Mouse (Mus musculus): ENCODE data around the gene Scd4. TPM values are rescaled to one million over a fixed set of nuclear protein-coding genes. Genes with fewer than 3 reads are reported as not detected.

The Scd4 gene
- polyA plus RNA-seq, 1 experiment from 2014 or later, result 0.04 TPM

DNA sequence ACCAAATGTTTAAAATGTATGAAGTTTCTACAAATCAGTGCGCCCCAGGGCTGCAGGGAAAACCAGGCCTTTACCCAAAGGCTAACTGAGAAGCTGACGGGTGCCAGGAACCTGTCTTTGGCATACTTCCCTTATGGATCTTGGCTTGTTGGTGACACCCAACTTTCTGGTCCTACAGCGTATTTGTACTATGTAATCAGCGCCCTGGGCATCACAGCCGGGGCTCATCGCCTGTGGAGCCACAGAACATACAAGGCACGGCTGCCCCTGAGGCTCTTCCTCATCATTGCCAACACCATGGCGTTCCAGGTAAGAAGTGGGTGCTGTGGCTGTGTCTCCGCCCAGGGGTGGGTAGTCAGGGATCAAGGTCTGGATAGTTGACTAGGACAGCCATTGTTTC, 35.0 kb upstream of the Scd4 start:
- H3K36me3 ChIP-seq (ENCODE audit: control insufficient read depth, insufficient read depth), result peaks cover 53% of the 10 kb centered on the region
- no peak for ATAC-seq
- peak overlapping the region; percentile 54 for H3K4me3 ChIP-seq (ENCODE audit: low read depth, low read length)
- WGBS, result 30% methylated on average over 9 of the region's 9 CpGs
- 0 out of 2 replicates have a peak, but pooled peaks cover 21% of the 10 kb centered on the region for H3K4me1 ChIP-seq (replicated peaks; ENCODE audit: control insufficient read depth, insufficient read depth, low read length)
- H3K9ac ChIP-seq (ENCODE audit: low read depth, low read length), result no peak overlapping the region
- no peak for TF ChIP-seq CTCF (IDR thresholded peaks at IDR 0.05; ENCODE audit: low read depth)
- no peaks in the 10 kb centered on the region for H3K9me3 ChIP-seq (ENCODE audit: control insufficient read depth)
- H3K4me2 ChIP-seq (replicated peaks; ENCODE audit: low read depth), result peak overlapping the region; percentile 87
- no peaks in the 10 kb centered on the region for H3K27me3 ChIP-seq (replicated peaks; ENCODE audit: control insufficient read depth, insufficient read depth, low read length)
- peak overlapping the region; percentile 87 for H3K27ac ChIP-seq (ENCODE audit: low read depth, low read length)

DNA sequence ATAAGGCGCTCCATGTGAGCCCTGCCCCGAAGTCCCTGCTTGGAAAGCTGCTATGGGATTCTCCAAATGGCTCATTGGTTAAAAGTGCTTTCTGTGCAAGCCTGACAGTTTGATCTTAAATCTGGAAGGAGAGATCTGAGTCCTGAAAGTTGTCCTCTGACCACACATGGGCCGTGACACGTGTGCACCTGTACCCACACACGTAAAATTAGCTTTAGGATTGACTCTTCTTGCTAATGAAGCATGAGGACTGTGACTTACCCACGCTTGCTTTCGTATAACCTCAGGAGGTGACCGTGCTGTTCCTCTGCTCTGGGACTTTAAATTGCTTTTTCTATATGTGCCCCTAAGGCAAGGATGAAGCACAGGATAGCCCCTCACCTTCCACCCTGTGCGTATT, 33.8 kb upstream of the Scd4 start:
- Histone ChIP-seq H3K36me3 (ENCODE audit: control insufficient read depth, insufficient read depth) (peaks cover 64% of the 10 kb centered on the region), H3K9me3 (ENCODE audit: control insufficient read depth) (no peaks in the 10 kb centered on the region), H3K9ac (ENCODE audit: low read depth, low read length) (peak overlapping the region; percentile 11; the same call in 1 of the 2 replicates), H3K27me3 (replicated peaks; ENCODE audit: control insufficient read depth, insufficient read depth, low read length) (no peaks in the 10 kb centered on the region), H3K4me2 (replicated peaks; ENCODE audit: low read depth) (peak overlapping the region; percentile 87), H3K4me1 (replicated peaks; ENCODE audit: control insufficient read depth, insufficient read depth, low read length) (0 out of 2 replicates have a peak, but pooled peaks cover 20% of the 10 kb centered on the region), H3K4me3 (ENCODE audit: low read depth, low read length) (peak overlapping the region; percentile 54; the same call in 1 of the 2 replicates), H3K27ac (ENCODE audit: low read depth, low read length) (peak overlapping the region; percentile 57; the same call in 1 of the 2 replicates)
- WGBS, result 51% methylated on average over 9 of the region's 9 CpGs
- no peak for ATAC-seq
- TF ChIP-seq CTCF (IDR thresholded peaks at IDR 0.05; ENCODE audit: low read depth), result no peak

DNA sequence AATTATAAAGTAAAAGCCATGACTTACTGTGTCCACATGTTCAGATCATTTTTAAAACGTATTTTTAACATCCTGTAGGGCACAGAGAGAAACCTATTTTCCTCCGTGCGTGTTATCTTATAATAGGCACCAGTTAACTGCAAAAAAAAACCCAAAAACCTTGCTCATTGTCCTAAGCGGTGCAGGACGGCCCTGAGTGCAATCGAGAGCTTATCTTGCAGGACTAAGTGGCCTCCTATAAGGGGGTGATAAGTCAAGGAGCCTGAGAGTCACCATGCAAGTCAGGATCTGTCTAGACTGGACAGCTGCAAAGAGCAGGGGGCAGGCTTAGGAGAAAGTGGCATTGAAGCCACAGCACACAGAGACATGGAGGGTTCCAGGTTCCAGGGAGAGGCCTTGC, 33.0 kb upstream of the Scd4 start:
- no peak overlapping the region for H3K9ac ChIP-seq (ENCODE audit: low read depth, low read length)
- no peaks in the 10 kb centered on the region for H3K27me3 ChIP-seq (replicated peaks; ENCODE audit: control insufficient read depth, insufficient read depth, low read length)
- 0 out of 2 replicates have a peak, but pooled peaks cover 20% of the 10 kb centered on the region for H3K4me1 ChIP-seq (replicated peaks; ENCODE audit: control insufficient read depth, insufficient read depth, low read length)
- peak overlapping the region; percentile 41 for H3K27ac ChIP-seq (ENCODE audit: low read depth, low read length)
- WGBS, result 27% methylated on average over 6 of the region's 6 CpGs
- H3K36me3 ChIP-seq (ENCODE audit: control insufficient read depth, insufficient read depth), result peaks cover 73% of the 10 kb centered on the region
- no peak for ATAC-seq
- H3K9me3 ChIP-seq (ENCODE audit: control insufficient read depth), result no peaks in the 10 kb centered on the region
- no peak for TF ChIP-seq CTCF (IDR thresholded peaks at IDR 0.05; ENCODE audit: low read depth)
- peak overlapping the region; percentile 5; the same call in 1 of the 2 replicates for H3K4me3 ChIP-seq (ENCODE audit: low read depth, low read length)
- peak overlapping the region; percentile 87 for H3K4me2 ChIP-seq (replicated peaks; ENCODE audit: low read depth)

DNA sequence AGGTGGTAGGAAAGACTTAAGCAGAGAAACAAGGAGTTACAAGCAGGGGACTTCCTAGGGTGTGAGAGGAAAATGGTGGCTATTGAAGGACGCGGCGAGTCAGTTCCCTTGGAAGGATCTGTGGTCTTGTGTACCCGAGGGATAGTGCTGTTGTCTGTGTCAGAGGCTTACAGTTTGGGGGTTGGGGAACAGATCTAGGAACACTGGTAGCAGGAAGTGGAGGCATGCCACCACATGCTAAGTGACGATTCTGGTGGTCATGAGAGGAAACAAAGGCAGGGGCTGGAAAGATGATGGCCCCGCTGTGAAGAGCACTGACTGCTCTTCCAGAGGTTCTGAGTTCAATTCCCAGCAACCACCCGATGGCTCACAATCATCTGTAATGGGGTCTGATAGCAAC, 32.4 kb upstream of the Scd4 start:
- no peak overlapping the region for H3K9ac ChIP-seq (ENCODE audit: low read depth, low read length)
- H3K4me1 ChIP-seq (replicated peaks; ENCODE audit: control insufficient read depth, insufficient read depth, low read length), result 0 out of 2 replicates have a peak, but pooled peaks cover 14% of the 10 kb centered on the region
- peak overlapping the region; percentile 87 for H3K4me2 ChIP-seq (replicated peaks; ENCODE audit: low read depth)
- H3K4me3 ChIP-seq (ENCODE audit: low read depth, low read length), result 0 out of 2 replicates have a peak overlapping the region, but pooled peaks have one; percentile 5
- 49% methylated on average over 7 of the region's 7 CpGs for WGBS
- ATAC-seq, result no peak
- H3K27ac ChIP-seq (ENCODE audit: low read depth, low read length), result peak overlapping the region; percentile 41; the same call in 1 of the 2 replicates
- H3K9me3 ChIP-seq (ENCODE audit: control insufficient read depth), result no peaks in the 10 kb centered on the region
- no peaks in the 10 kb centered on the region for H3K27me3 ChIP-seq (replicated peaks; ENCODE audit: control insufficient read depth, insufficient read depth, low read length)
- peaks cover 73% of the 10 kb centered on the region for H3K36me3 ChIP-seq (ENCODE audit: control insufficient read depth, insufficient read depth)
- TF ChIP-seq CTCF (IDR thresholded peaks at IDR 0.05; ENCODE audit: low read depth), result no peak

DNA sequence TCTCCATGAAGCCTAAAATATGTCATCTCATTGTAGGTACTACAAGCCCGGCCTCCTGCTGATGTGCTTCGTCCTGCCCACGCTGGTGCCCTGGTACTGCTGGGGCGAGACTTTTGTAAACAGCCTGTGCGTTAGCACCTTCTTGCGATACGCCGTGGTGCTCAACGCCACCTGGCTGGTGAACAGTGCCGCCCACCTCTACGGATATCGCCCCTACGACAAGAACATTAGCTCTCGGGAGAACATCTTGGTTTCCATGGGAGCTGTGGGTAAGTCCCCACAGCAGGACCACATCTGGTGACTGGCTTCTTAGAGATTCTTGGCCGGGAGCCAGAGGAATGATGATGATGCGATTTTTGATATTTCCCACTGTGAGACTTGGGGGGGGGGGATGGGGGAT, 31.7 kb upstream of the Scd4 start:
- Histone ChIP-seq H3K4me3 (ENCODE audit: low read depth, low read length) (no peak overlapping the region), H3K9ac (ENCODE audit: low read depth, low read length) (no peak overlapping the region), H3K4me2 (replicated peaks; ENCODE audit: low read depth) (peak overlapping the region; percentile 87; the same call in 1 of the 2 replicates), H3K9me3 (ENCODE audit: control insufficient read depth) (no peaks in the 10 kb centered on the region), H3K27ac (ENCODE audit: low read depth, low read length) (no peak overlapping the region), H3K36me3 (ENCODE audit: control insufficient read depth, insufficient read depth) (peaks cover 74% of the 10 kb centered on the region), H3K27me3 (replicated peaks; ENCODE audit: control insufficient read depth, insufficient read depth, low read length) (no peaks in the 10 kb centered on the region), H3K4me1 (replicated peaks; ENCODE audit: control insufficient read depth, insufficient read depth, low read length) (0 out of 2 replicates have a peak, but pooled peaks cover 13% of the 10 kb centered on the region)
- ATAC-seq, result no peak
- WGBS, result 48% methylated on average over 16 of the region's 16 CpGs
- TF ChIP-seq CTCF (IDR thresholded peaks at IDR 0.05; ENCODE audit: low read depth), result no peak

DNA sequence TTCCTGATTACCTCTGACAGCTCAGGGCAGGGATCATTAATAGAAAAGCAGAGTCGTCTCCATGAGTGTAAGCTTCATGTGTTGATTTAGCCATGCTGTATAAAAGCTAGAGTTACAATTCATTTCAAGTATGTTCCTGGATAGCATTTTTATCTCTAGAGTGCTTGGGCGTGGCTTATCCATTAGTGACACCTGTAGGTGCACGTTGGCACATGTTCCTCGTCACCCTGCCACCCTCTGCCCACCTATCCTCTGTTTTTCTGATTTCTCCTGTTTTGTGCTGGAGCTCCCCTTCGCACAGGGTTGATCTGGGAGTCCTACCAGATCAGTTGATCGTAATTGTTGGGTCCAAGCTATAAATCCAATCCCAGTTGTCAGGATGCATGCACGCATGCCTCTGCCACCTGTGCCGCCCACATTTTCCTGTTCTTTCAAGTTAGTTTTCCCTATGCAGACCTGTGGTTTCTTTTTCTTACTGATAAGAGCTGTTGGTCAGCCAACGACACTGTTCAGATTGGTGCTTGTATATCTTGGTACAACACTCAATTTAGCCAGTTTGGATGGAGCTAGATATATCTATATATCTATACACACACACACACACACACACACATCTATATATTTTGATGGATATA, 31.1 kb upstream of the Scd4 start:
- Histone ChIP-seq H3K27me3 (replicated peaks; ENCODE audit: control insufficient read depth, insufficient read depth, low read length) (no peaks in the 10 kb centered on the region), H3K27ac (ENCODE audit: low read depth, low read length) (0 out of 2 replicates have a peak overlapping the region, but pooled peaks have one; percentile 11), H3K4me2 (replicated peaks; ENCODE audit: low read depth) (peak overlapping the region; percentile 87; the same call in 1 of the 2 replicates), H3K36me3 (ENCODE audit: control insufficient read depth, insufficient read depth) (peaks cover 74% of the 10 kb centered on the region), H3K4me3 (ENCODE audit: low read depth, low read length) (no peak overlapping the region), H3K4me1 (replicated peaks; ENCODE audit: control insufficient read depth, insufficient read depth, low read length) (0 out of 2 replicates have a peak, but pooled peaks cover 12% of the 10 kb centered on the region), H3K9me3 (ENCODE audit: control insufficient read depth) (no peaks in the 10 kb centered on the region), H3K9ac (ENCODE audit: low read depth, low read length) (no peak overlapping the region)
- peak; percentile 29; the same call in 1 of the 2 replicates for TF ChIP-seq CTCF (IDR thresholded peaks at IDR 0.05; ENCODE audit: low read depth)
- no peak for ATAC-seq
- WGBS, result 41% methylated on average over 9 of the region's 9 CpGs

Measured in intestine, postnatal 0 days (tissue).